ENCODE assay signal across 12 mouse cellular contexts in genomic region chr2:137574845-137575449, GRCm38 (mm10).
DNase-seq lines count a peak whose midpoint lies in the region; ATAC-seq and TF ChIP-seq lines count a peak whose summit lies in the region.
"Had no signal": no experiment of that assay in that cellular context is flagged by ENCODE, and none has a peak within 500 bp of the region (broad histone marks: within the 10 kb centered on the region; RNA-seq: fewer than 3 reads in every experiment).

No protein-coding gene starts in this region.

- H3K9me3 ChIP-seq in forebrain, embryonic 16.5 days (ENCODE audit: control insufficient read depth, low read length) = no peaks in the 10 kb centered on the region
- no peaks in the 10 kb centered on the region for H3K9me3 ChIP-seq in forebrain, embryonic 11.5 days (ENCODE audit: control insufficient read depth, low read length)
- no peaks in the 10 kb centered on the region for H3K9me3 ChIP-seq in intestine, embryonic 15.5 days
- no peaks in the 10 kb centered on the region for H3K9me3 ChIP-seq in intestine, postnatal 0 days (ENCODE audit: control insufficient read depth)
- H3K9me3 ChIP-seq in stomach, embryonic 14.5 days (ENCODE audit: control insufficient read depth, low read depth, low read length) = no peaks in the 10 kb centered on the region
- no peaks in the 10 kb centered on the region for H3K9me3 ChIP-seq in stomach, postnatal 0 days (ENCODE audit: control insufficient read depth, low read length)

- no peak overlapping the region for H3K27ac ChIP-seq in forebrain, embryonic 16.5 days (ENCODE audit: low read length)
- no peak overlapping the region for H3K27ac ChIP-seq in forebrain, embryonic 11.5 days (ENCODE audit: low read depth, low read length)
- H3K27ac ChIP-seq in intestine, embryonic 15.5 days = no peak overlapping the region
- no peak overlapping the region for H3K27ac ChIP-seq in intestine, postnatal 0 days (ENCODE audit: low read depth, low read length)
- no peak overlapping the region for H3K27ac ChIP-seq in stomach, embryonic 14.5 days (ENCODE audit: low read length)
- H3K27ac ChIP-seq in stomach, postnatal 0 days (replicated peaks) = no peak overlapping the region
- H3K27ac ChIP-seq: heart, adult 2 months; macrophage had no signal

- no peaks in the 10 kb centered on the region for H3K27me3 ChIP-seq in forebrain, embryonic 16.5 days (replicated peaks; ENCODE audit: control insufficient read depth, insufficient read depth, low read length)
- no peaks in the 10 kb centered on the region for H3K27me3 ChIP-seq in forebrain, embryonic 11.5 days (ENCODE audit: control insufficient read depth, insufficient read depth, low read length)
- H3K27me3 ChIP-seq in intestine, embryonic 15.5 days (replicated peaks) = no peaks in the 10 kb centered on the region
- H3K27me3 ChIP-seq in intestine, postnatal 0 days (replicated peaks; ENCODE audit: control insufficient read depth, insufficient read depth, low read length) = no peaks in the 10 kb centered on the region
- no peaks in the 10 kb centered on the region for H3K27me3 ChIP-seq in stomach, embryonic 14.5 days (ENCODE audit: control insufficient read depth, insufficient read depth, low read length)
- H3K27me3 ChIP-seq in stomach, postnatal 0 days (ENCODE audit: control insufficient read depth, insufficient read depth, low read length) = no peaks in the 10 kb centered on the region

- H3K4me3 ChIP-seq in forebrain, embryonic 16.5 days (replicated peaks; ENCODE audit: low read length) = no peak overlapping the region
- H3K4me3 ChIP-seq in forebrain, embryonic 11.5 days (ENCODE audit: low read depth, low read length) = no peak overlapping the region
- H3K4me3 ChIP-seq in intestine, embryonic 15.5 days (replicated peaks) = no peak overlapping the region
- H3K4me3 ChIP-seq in intestine, postnatal 0 days (ENCODE audit: low read depth, low read length) = no peak overlapping the region
- H3K4me3 ChIP-seq in stomach, embryonic 14.5 days (ENCODE audit: low read depth, low read length) = no peak overlapping the region
- H3K4me3 ChIP-seq in stomach, postnatal 0 days (ENCODE audit: low read depth, low read length) = no peak overlapping the region
- H3K4me3 ChIP-seq: heart, adult 2 months had no signal

- no peak overlapping the region for H3K9ac ChIP-seq in forebrain, embryonic 16.5 days (replicated peaks; ENCODE audit: low read depth, low read length)
- H3K9ac ChIP-seq in forebrain, embryonic 11.5 days (ENCODE audit: low read length) = no peak overlapping the region
- H3K9ac ChIP-seq in intestine, embryonic 15.5 days = no peak overlapping the region
- no peak overlapping the region for H3K9ac ChIP-seq in intestine, postnatal 0 days (ENCODE audit: low read depth, low read length)
- H3K9ac ChIP-seq in stomach, embryonic 14.5 days (replicated peaks; ENCODE audit: low read depth, low read length) = no peak overlapping the region
- H3K9ac ChIP-seq in stomach, postnatal 0 days (ENCODE audit: low read length) = no peak overlapping the region

- ATAC-seq in forebrain, embryonic 16.5 days = peak; percentile 28; the same call in 1 of the 2 replicates
- no peak for ATAC-seq in forebrain, embryonic 11.5 days (replicated peaks; ENCODE audit: low FRiP score)
- peak; percentile 53; the same call in 1 of the 2 replicates for ATAC-seq in intestine, embryonic 15.5 days
- no peak for ATAC-seq in intestine, postnatal 0 days
- ATAC-seq in stomach, embryonic 14.5 days (ENCODE audit: insufficient number of reproducible peaks, insufficient read depth, low FRiP score, low read depth) = peak; percentile 61; the same call in 1 of the 2 replicates
- ATAC-seq in stomach, postnatal 0 days (ENCODE audit: low FRiP score, low TSS enrichment) = no peak
- no peak for ATAC-seq in megakaryocyte-erythroid progenitor cell, adult 5-6 weeks (replicated peaks; ENCODE audit: low FRiP score, low TSS enrichment, poor library complexity, severe bottlenecking)

- no peak overlapping the region for H3K4me2 ChIP-seq in forebrain, embryonic 16.5 days (ENCODE audit: low read length)
- H3K4me2 ChIP-seq in forebrain, embryonic 11.5 days (ENCODE audit: low read depth, low read length, severe bottlenecking) = no peak overlapping the region
- no peak overlapping the region for H3K4me2 ChIP-seq in intestine, embryonic 15.5 days (replicated peaks)
- no peak overlapping the region for H3K4me2 ChIP-seq in intestine, postnatal 0 days (replicated peaks; ENCODE audit: low read depth)
- H3K4me2 ChIP-seq in stomach, embryonic 14.5 days (replicated peaks; ENCODE audit: low read depth, low read length) = no peak overlapping the region
- no peak overlapping the region for H3K4me2 ChIP-seq in stomach, postnatal 0 days (replicated peaks; ENCODE audit: low read depth)

- TF ChIP-seq CTCF in intestine, postnatal 0 days (IDR thresholded peaks at IDR 0.05; ENCODE audit: low read depth) = no peak
- TF ChIP-seq CTCF in stomach, postnatal 0 days (IDR thresholded peaks at IDR 0.05; ENCODE audit: low read depth) = no peak

- DNase-seq in forebrain, embryonic 11.5 days (ENCODE audit: low spot score) = no peak
- DNase-seq in stomach, postnatal 0 days (ENCODE audit: low spot score) = no peak
- DNase-seq: adrenal gland, postnatal 36 days; heart, adult 2 months; kidney, adult 18-20 months; layer of hippocampus, postnatal 36 days had no signal

- no peaks in the 10 kb centered on the region for H3K36me3 ChIP-seq in forebrain, embryonic 16.5 days (ENCODE audit: control insufficient read depth, insufficient read depth)
- no peaks in the 10 kb centered on the region for H3K36me3 ChIP-seq in forebrain, embryonic 11.5 days (ENCODE audit: control insufficient read depth, insufficient read depth, low read length)
- H3K36me3 ChIP-seq in intestine, embryonic 15.5 days = no peaks in the 10 kb centered on the region
- H3K36me3 ChIP-seq in intestine, postnatal 0 days (ENCODE audit: control insufficient read depth, insufficient read depth) = no peaks in the 10 kb centered on the region
- no peaks in the 10 kb centered on the region for H3K36me3 ChIP-seq in stomach, embryonic 14.5 days (ENCODE audit: control insufficient read depth, insufficient read depth, low read length)
- no peaks in the 10 kb centered on the region for H3K36me3 ChIP-seq in stomach, postnatal 0 days (ENCODE audit: control insufficient read depth, insufficient read depth, low read length)

- no peak for TF ChIP-seq EP300 in stomach, postnatal 0 days (optimal IDR thresholded peaks at IDR 0.05)

- WGBS in forebrain, embryonic 16.5 days = 54% methylated on average over 4 of the region's 4 CpGs
- WGBS in forebrain, embryonic 11.5 days = 83% methylated on average over 4 of the region's 4 CpGs
- WGBS in intestine, embryonic 15.5 days = 29% methylated on average over 4 of the region's 4 CpGs
- 43% methylated on average over 4 of the region's 4 CpGs for WGBS in intestine, postnatal 0 days
- WGBS in stomach, embryonic 14.5 days = 27% methylated on average over 4 of the region's 4 CpGs
- WGBS in stomach, postnatal 0 days = 30% methylated on average over 4 of the region's 4 CpGs

- H3K4me1 ChIP-seq in forebrain, embryonic 16.5 days (replicated peaks; ENCODE audit: control insufficient read depth, insufficient read depth, low read length) = no peaks in the 10 kb centered on the region
- no peaks in the 10 kb centered on the region for H3K4me1 ChIP-seq in forebrain, embryonic 11.5 days (replicated peaks; ENCODE audit: control insufficient read depth, insufficient read depth, low read length)
- H3K4me1 ChIP-seq in intestine, embryonic 15.5 days (replicated peaks) = no peaks in the 10 kb centered on the region
- no peaks in the 10 kb centered on the region for H3K4me1 ChIP-seq in intestine, postnatal 0 days (replicated peaks; ENCODE audit: control insufficient read depth, insufficient read depth, low read length)
- H3K4me1 ChIP-seq in stomach, embryonic 14.5 days (ENCODE audit: control insufficient read depth, insufficient read depth, low read length) = no peaks in the 10 kb centered on the region
- H3K4me1 ChIP-seq in stomach, postnatal 0 days (replicated peaks; ENCODE audit: control insufficient read depth, insufficient read depth) = no peaks in the 10 kb centered on the region

Comparison
In these comparisons a context has a peak if more than half of its experiments do, and no peak if none do; other contexts are left out.
1. ATAC-seq: peak in forebrain, embryonic 16.5 days (single experiment), intestine, embryonic 15.5 days (single experiment) and stomach, embryonic 14.5 days (single experiment); none in forebrain, embryonic 11.5 days (single experiment), intestine, postnatal 0 days (single experiment), stomach, postnatal 0 days (single experiment) and megakaryocyte-erythroid progenitor cell, adult 5-6 weeks (single experiment).